Mouse (Mus musculus) T-helper 17 cell (primary cell): ENCODE data around the gene Smim8.

Experiments
- in situ Hi-C, 2 experiments: fragments of 300-600 bp; cut with MboI, MseI; formaldehyde crosslinking; loops; 1 replicate in 1 of 2; 2 replicates in 1 of 2; pipeline ENCODE4 v1.15.1; 2025; ENCODE audit warnings: high pct_unique_total_duplicates in 2 of 2

The Smim8 gene

GRCm38 (mm10) chr4:34720127-34720895 is 57.9 kb downstream of the Smim8 start:
- in situ Hi-C loops = no loop called here

- in situ Hi-C loops = no loop called here
Measured at GRCm38 (mm10) chr4:34719421-34719820, 58.8 kb downstream of the Smim8 start.
